Mouse (Mus musculus): ENCODE measurements around the gene Ccdc155. TPM values are rescaled to one million over a fixed set of nuclear protein-coding genes. Genes with fewer than 3 reads are reported as not detected.

Gene Ccdc155
- polyA plus RNA-seq, 1 experiment, result 0.70 TPM

- no peak for TF ChIP-seq POLR2A (IDR thresholded peaks at IDR 0.05; ENCODE audit: borderline replicate concordance, extremely low read depth, insufficient read depth, insufficient read length, poor library complexity, severe bottlenecking)
- peak; percentile 38; the same call in 1 of the 2 replicates for TF ChIP-seq CTCF (IDR thresholded peaks at IDR 0.05; ENCODE audit: borderline replicate concordance, extremely low read depth, insufficient read depth, insufficient read length)
- no peak for DNase-seq (ENCODE audit: low read depth)
Measured at GRCm38 (mm10) chr7:45172974-45173373, 31.7 kb downstream of the Ccdc155 start.

GRCm38 (mm10) chr7:45169495-45169894, 35.2 kb downstream of the Ccdc155 start:
- TF ChIP-seq POLR2A (IDR thresholded peaks at IDR 0.05; ENCODE audit: borderline replicate concordance, extremely low read depth, insufficient read depth, insufficient read length, poor library complexity, severe bottlenecking) (no peak), CTCF (IDR thresholded peaks at IDR 0.05; ENCODE audit: borderline replicate concordance, extremely low read depth, insufficient read depth, insufficient read length) (no peak)
- no peak for DNase-seq (ENCODE audit: low read depth)

- DNase-seq (ENCODE audit: low read depth), result no peak
- TF ChIP-seq CTCF (IDR thresholded peaks at IDR 0.05; ENCODE audit: borderline replicate concordance, extremely low read depth, insufficient read depth, insufficient read length), result no peak
- TF ChIP-seq POLR2A (IDR thresholded peaks at IDR 0.05; ENCODE audit: borderline replicate concordance, extremely low read depth, insufficient read depth, insufficient read length, poor library complexity, severe bottlenecking), result no peak
Measured at GRCm38 (mm10) chr7:45168656-45169055, 36.0 kb downstream of the Ccdc155 start.

- TF ChIP-seq POLR2A (IDR thresholded peaks at IDR 0.05; ENCODE audit: borderline replicate concordance, extremely low read depth, insufficient read depth, insufficient read length, poor library complexity, severe bottlenecking) (no peak), CTCF (IDR thresholded peaks at IDR 0.05; ENCODE audit: borderline replicate concordance, extremely low read depth, insufficient read depth, insufficient read length) (no peak)
- peak; percentile 57 for DNase-seq (ENCODE audit: low read depth)
Measured at GRCm38 (mm10) chr7:45167761-45168445, 36.8 kb downstream of the Ccdc155 start.

GRCm38 (mm10) chr7:45166950-45167401, 37.7 kb downstream of the Ccdc155 start:
- DNase-seq (ENCODE audit: low read depth), result peak; percentile 57
- no peak for TF ChIP-seq POLR2A (IDR thresholded peaks at IDR 0.05; ENCODE audit: borderline replicate concordance, extremely low read depth, insufficient read depth, insufficient read length, poor library complexity, severe bottlenecking)
- no peak for TF ChIP-seq CTCF (IDR thresholded peaks at IDR 0.05; ENCODE audit: borderline replicate concordance, extremely low read depth, insufficient read depth, insufficient read length)

GRCm38 (mm10) chr7:45165701-45166100, 39.0 kb downstream of the Ccdc155 start:
- DNase-seq (ENCODE audit: low read depth), result no peak
- TF ChIP-seq POLR2A (IDR thresholded peaks at IDR 0.05; ENCODE audit: borderline replicate concordance, extremely low read depth, insufficient read depth, insufficient read length, poor library complexity, severe bottlenecking) (no peak), CTCF (IDR thresholded peaks at IDR 0.05; ENCODE audit: borderline replicate concordance, extremely low read depth, insufficient read depth, insufficient read length) (no peak)

GRCm38 (mm10) chr7:45164833-45165232, 39.9 kb downstream of the Ccdc155 start:
- DNase-seq (ENCODE audit: low read depth), result no peak
- TF ChIP-seq CTCF (IDR thresholded peaks at IDR 0.05; ENCODE audit: borderline replicate concordance, extremely low read depth, insufficient read depth, insufficient read length) (no peak), POLR2A (IDR thresholded peaks at IDR 0.05; ENCODE audit: borderline replicate concordance, extremely low read depth, insufficient read depth, insufficient read length, poor library complexity, severe bottlenecking) (no peak)

- peak; percentile 34 for DNase-seq (ENCODE audit: low read depth)
- TF ChIP-seq POLR2A (IDR thresholded peaks at IDR 0.05; ENCODE audit: borderline replicate concordance, extremely low read depth, insufficient read depth, insufficient read length, poor library complexity, severe bottlenecking), result no peak
Measured at GRCm38 (mm10) chr7:45163735-45164490, 40.8 kb downstream of the Ccdc155 start, which contains the start of gene Slc17a7. TSS of gene Slc17a7 (plus strand) at chr7:45163949.

- DNase-seq (ENCODE audit: low read depth), result no peak
- TF ChIP-seq POLR2A (IDR thresholded peaks at IDR 0.05; ENCODE audit: borderline replicate concordance, extremely low read depth, insufficient read depth, insufficient read length, poor library complexity, severe bottlenecking) (no peak), CTCF (IDR thresholded peaks at IDR 0.05; ENCODE audit: borderline replicate concordance, extremely low read depth, insufficient read depth, insufficient read length) (no peak)
Measured at GRCm38 (mm10) chr7:45162996-45163615, 41.6 kb downstream of the Ccdc155 start.

- TF ChIP-seq POLR2A (IDR thresholded peaks at IDR 0.05; ENCODE audit: borderline replicate concordance, extremely low read depth, insufficient read depth, insufficient read length, poor library complexity, severe bottlenecking) (no peak), CTCF (IDR thresholded peaks at IDR 0.05; ENCODE audit: borderline replicate concordance, extremely low read depth, insufficient read depth, insufficient read length) (no peak)
Measured at GRCm38 (mm10) chr7:45162551-45162950, 42.1 kb downstream of the Ccdc155 start.

More at GRCm38 (mm10) chr7:45162551-45162950, 42.1 kb downstream of the Ccdc155 start:
- DNase-seq (ENCODE audit: low read depth), result no peak

Data from brain, embryonic 14.5 days (tissue).